Mouse (Mus musculus) gastrocnemius, postnatal 25 days (tissue): ENCODE results near the gene Il5ra. TPM values are rescaled to one million over a fixed set of nuclear protein-coding genes. Genes with fewer than 3 reads are reported as not detected.

ENCODE experiments used
- DNase-seq: peaks from one replicate; pipeline ENCODE4 v3.0.0; 2022
- long read RNA-seq, 2 experiments: library from polyadenylated mRNA; stranded (forward); transcript quantifications; one replicate each; pipeline ENCODE4 v2.0.0; 2021
- total RNA-seq, 2 experiments: library from RNA; stranded (reverse); gene quantifications; 1 replicate in 1 of 2; 2 replicates in 1 of 2; pipeline ENCODE4 v1.2.3; 2021

The Il5ra gene
- not detected for total RNA-seq
- long read RNA-seq, experiment 1: 0 reads
- long read RNA-seq, experiment 2: 0 reads

- DNase-seq: no peak
Measured at GRCm38 (mm10) chr6:106748887-106749388, at the start of gene Il5ra. Gene Il5ra, minus strand, starts transcription at chr6:106749037.

DNA sequence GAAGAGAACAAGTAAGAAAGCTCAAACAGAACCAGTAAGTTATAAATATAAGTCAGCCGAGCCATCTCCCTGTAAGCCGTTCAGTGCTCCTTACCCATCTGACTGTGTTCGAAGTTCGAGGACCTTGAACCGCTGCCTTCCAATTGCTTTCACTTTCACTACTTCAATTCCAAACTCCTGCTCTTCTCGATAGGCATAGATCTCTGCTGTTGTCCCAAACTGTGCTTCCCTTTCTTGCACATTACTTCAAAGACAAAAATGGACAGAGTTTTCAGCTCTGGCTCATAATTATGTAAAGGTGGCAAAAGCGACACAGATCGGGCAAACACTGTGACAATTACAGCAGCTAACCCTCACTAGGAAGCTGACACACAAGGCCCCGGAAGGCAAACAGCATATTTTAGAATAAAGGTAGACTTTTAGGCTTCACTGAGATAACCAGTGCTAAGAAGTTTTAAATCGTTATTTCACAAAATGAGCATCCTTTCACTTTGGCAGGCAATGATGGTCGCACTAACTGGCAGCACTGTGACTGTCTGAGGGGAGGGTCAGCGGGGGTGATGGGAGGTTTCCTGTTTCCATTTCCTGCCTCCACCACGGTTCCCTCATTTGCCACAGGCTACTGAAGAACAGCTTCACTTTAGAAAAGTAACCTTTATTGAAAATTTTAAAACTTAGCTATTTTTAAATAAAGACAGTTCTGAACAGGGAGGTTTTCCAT is 45.4 kb upstream of the Il5ra start:
- no peak for DNase-seq

- DNase-seq: no peak
Measured at GRCm38 (mm10) chr6:106793621-106794020, 44.8 kb upstream of the Il5ra start.

- no peak for DNase-seq
Measured at GRCm38 (mm10) chr6:106793088-106793487, 44.3 kb upstream of the Il5ra start.

GRCm38 (mm10) chr6:106792486-106792885 is 43.6 kb upstream of the Il5ra start:
- DNase-seq: no peak

DNA sequence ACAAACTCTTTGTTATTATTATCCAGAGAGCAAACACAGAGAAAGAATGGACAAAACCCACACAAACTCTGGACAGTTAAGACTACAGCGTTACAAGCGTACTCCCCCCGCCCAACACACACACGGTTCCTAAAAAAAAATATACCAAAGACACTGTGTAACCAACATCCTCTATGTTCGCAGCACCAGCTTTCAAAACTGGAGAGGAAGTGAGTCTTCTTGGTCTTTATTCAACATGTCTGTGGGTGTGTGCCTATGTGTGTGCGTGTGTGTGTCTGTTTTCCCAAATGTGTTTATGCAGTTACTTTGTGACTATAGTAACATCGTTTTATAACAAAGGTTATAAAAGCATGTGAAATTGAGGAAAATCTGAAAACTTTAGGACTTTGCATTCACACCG is 42.6 kb upstream of the Il5ra start:
- no peak for DNase-seq

DNA sequence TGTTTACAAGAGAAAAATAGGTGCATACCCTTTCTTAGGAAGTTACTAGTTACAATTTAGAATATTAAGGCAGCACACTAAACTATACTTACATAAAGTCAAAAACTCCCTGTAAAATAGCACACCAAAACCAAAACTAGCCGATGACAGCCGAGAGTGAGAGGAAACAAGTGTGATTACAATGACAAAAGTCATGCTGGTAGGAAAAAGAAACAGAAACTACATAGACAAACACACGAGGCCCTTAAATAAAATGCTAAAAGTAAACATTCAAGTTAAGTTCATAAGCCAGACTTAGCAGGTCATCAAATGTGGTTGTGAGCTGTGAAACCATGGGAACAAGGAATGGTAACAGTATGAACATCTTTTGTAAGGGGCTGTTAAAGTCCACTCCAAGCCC is 38.3 kb upstream of the Il5ra start:
- no peak for DNase-seq

- DNase-seq: no peak
Measured at GRCm38 (mm10) chr6:106770046-106770445, 21.2 kb upstream of the Il5ra start.

GRCm38 (mm10) chr6:106769290-106769866 is 20.5 kb upstream of the Il5ra start:
- no peak for DNase-seq

GRCm38 (mm10) chr6:106768640-106769289 is 19.9 kb upstream of the Il5ra start, which contains the start of gene Trnt1:
Gene Trnt1, plus strand, starts transcription at chr6:106769120.
- DNase-seq: peak; percentile 95

DNA sequence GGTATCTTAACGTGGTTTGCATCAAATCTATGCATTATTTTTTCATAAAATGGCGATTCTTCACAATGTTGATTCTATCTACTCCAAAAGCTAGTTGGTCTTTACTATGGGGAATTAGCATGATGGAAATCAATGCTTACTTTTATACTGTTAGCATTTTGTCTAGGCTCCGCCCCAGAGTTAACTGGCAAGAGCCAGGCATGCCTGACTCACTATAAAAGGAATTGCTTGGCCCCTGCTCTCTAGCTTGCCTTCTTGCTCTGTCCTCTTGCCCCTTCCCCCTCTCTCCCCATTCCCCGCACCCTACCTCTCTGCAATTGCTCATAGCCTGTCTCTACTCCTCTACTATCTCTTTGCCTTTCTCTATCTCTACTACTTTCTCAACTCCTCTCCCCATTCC is 17.9 kb upstream of the Il5ra start:
- no peak for DNase-seq

GRCm38 (mm10) chr6:106765892-106766291 is 17.1 kb upstream of the Il5ra start:
- no peak for DNase-seq

DNA sequence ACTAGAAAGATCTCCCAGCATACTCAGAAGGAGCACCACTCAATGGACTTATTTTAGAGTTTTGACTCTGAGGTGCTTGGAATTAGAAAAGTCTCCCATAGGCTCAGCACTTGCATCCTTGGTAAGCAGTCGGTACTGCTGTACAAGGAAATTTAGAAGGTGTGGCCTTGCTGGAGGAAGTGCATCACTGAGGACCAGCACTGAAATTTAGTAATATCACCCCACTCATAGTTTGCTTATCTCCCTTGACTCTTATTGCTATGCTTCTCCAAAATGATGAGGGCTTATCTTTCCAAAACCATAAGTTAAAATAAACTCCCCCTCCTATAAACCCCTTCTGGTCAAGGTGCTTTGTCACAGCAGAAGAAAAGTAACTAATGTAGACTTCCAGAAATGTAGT is 12.6 kb upstream of the Il5ra start:
- no peak for DNase-seq

DNA sequence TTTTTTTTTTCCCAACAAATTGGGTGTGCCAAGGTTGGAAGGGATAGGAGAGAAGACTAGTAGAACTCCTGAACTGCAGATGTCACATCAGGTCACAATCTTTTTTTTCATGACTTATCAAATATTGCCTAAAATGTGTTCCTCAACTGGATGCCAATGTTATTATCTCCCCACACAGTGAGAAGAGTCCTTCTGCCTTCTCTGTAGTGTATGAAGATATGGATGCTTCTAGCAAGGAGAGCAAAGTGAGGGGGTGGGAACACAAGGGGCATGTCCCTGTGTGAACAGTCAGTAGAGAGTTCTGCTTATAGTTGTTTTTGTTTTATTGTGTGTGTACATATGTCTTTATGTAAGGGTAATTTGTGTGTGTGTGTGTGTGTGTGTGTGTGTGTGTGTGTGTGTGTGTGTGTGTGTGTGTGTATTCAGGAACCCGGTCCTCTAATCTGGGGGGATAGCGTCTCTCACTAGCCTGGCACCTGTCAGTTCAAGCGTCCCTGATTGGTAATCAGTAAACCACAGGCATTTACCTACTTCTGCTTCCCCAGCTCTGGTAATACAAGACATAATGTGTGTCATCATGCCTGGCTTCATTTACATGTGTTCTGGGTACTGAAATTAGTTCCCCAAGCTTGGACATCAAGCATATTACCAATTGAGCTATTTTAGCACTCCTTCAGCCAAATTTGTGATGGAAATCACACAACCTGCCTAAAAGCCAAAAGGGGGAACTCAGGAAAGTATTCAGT is 11.8 kb upstream of the Il5ra start:
- DNase-seq: no peak

GRCm38 (mm10) chr6:106758299-106758698 is 9.5 kb upstream of the Il5ra start:
- DNase-seq: no peak

GRCm38 (mm10) chr6:106750291-106750690 is 1.5 kb upstream of the Il5ra start:
- DNase-seq: no peak

DNA sequence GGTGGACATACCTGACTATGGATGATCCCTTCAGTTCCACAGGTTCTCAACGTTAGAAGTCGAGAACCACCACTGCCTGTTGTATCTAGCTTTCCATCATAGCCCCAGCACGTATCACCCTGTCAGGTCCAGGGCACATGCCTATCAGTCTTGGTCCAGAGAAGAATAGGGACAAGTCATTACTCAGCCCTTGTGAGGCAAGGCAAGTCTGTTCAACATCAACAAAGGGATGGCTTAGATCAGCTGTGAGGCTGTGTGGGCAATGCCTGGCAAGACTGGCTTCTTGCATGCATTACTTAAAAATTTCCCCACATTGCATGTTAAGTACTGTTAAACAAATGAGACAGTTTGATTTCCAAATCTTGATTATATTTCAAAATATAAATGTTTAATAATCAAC is 1.0 kb downstream of the Il5ra start:
- DNase-seq: no peak

DNA sequence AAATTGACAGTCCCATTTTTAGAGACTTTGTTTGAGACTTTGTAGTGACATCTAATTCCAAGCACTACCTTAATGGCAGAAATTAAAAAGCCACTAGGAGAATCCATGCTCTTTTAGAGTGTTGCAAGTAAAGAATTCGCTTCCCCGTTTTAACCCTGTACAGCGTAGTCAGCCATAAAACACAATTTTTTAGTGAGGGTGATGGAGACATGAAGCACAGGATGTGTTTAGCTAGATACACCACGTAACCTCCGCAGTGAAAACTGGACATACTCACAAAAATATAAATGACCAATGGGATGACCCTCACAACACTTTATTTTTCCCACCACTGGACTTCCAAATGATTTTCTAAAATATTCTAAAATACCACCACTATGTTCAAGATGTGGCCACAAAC is 1.6 kb downstream of the Il5ra start:
- DNase-seq: no peak

DNA sequence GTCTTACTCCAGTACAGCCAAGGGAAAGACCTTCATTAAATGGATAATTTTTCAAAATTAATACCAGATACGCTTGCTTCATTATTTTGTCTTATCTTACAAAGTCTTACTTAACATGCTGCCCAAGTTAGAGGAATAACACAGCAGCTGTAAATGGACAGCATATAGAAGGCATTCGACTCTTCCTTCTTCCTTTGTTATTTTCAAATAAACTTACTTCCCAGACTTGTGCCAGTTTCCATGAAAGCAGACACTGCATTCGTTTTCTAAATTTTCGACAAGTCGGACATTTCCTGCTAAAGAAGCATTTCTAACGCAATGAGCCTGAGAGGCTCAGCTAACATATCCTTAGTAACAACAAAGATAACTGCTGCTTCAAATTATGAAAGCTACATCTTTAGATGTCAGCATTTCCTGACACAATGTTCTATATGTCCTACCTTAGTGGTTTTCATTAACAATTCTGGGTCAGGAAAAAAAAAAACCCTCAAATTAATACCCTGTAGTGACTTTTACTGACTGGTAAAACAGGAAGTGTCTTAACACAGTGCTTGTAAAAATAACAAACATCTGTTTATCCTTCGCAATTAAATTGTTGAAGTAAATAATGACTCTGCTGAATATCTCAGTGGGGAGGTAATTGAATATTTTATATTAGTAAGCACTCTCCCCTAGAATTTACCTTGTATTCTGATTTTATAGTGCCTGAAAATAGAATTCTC is 3.0 kb downstream of the Il5ra start:
- no peak for DNase-seq

DNA sequence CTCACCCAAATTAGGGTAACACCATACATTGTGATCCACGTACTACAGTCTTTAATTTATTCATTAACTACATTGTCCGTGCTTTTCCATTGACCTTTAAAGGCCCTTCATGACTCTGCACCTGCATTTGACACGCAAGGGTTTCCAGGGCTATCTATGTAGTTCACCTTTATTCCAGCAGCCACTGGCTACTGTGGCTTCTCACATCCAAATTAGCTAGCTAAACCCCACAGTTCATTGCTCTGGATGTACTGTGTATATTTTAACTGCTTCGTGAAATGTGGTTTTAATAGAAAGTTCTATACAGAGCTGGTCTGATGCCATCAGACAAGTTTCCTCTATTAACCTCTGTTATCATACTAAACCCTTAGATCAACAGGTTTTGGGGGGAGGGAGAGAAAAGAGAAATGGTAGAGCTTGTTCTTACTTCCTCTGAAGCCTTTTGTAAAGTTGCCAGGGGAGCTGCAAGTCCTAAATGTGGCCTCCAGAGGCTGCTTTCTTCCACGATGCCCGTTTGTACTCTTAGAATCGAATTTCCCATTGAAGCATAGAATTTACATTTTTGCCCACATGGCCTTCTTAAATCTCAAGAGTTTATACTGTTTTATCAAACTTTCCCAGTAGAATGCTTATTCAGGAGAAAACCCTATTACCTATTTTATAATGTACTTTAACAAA is 5.1 kb downstream of the Il5ra start:
- no peak for DNase-seq

DNA sequence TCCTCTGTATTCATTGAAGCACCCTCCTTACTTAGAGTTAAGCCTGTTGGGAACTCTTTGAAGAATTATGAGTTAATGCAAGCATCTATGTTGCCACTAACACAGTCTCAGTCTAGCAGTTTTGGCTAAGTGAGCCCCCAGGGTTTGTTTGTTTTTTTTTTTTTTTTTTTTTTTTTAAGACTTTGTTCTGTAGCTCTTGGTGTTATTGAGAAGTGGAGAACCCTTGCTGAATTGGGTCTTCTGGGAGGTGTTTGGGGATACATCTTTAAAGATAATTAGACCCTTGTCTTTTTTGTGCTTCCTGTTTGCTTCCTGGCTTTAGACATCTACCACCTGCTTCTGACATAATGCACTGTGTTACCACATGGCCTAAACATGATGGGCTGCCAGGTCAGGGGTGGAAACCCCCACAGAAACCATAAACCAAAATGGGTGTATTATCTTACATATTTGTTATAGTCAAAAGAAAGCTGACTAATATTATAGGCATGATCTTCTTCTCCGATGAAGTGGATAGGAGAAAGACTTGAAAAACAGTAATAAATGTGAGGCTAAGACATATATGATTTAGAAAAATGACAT is 8.5 kb downstream of the Il5ra start:
- DNase-seq: no peak
